Mouse (Mus musculus): ENCODE measurements around the gene Gnmt.
"Not testable (repeated sequence)": the region's sequence is repeated elsewhere in the genome, so short reads cannot be mapped to it uniquely, and the experiment has no call there.

Gnmt gene

GRCm38 (mm10) chr17:46728904-46729318 lies at the start of gene Gnmt:
TSS of gene Gnmt (minus strand) at chr17:46729168.
- DNase-seq (ENCODE audit: low spot score) = peak; percentile 77

GRCm38 (mm10) chr17:46776087-46776486 lies 47.1 kb upstream of the Gnmt start:
- no peak for DNase-seq (ENCODE audit: low spot score)

DNA sequence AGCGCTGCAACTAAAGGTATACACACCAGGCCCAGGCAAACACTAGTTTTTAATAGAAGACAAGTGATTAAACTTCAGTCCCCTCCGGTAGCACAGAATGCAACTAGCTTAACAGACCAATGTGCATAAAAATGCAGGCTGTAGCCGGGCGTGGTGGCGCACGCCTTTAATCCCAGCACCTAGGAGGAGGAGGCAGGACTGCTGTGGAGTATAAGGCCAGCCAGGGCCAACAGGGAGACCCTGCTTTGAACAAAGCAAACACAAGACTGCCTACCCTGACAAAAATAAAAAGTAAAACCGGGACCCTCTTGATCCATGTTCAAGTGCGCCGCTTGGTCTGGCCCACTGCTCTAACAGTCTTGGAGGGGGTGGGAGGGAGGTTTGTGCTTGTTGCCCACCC lies 46.1 kb upstream of the Gnmt start:
- no peak for DNase-seq (ENCODE audit: low spot score)

DNA sequence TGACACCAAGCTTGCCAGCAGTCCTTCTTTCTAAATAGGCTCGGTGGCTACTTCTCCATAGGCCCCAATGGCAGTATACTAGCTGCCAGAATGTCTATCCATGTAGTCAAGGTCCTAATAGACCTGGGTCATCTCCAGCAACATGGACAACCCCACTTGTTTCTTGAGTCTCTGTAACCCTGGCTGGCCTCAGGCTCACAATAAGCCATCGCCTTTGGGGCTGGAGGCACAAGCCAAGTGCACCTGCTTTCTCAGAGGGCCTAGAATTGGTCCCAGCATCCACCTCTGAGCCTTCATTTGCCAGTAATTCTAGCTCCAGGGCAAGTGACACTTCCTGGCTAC lies 45.1 kb upstream of the Gnmt start:
- no peak for DNase-seq (ENCODE audit: low spot score)

- no peak for DNase-seq (ENCODE audit: low spot score)
Observed at GRCm38 (mm10) chr17:46773278-46774130, 44.5 kb upstream of the Gnmt start.

- peak; percentile 88 for DNase-seq (ENCODE audit: low spot score)
Observed at GRCm38 (mm10) chr17:46772404-46773277, 43.7 kb upstream of the Gnmt start, which contains the start of gene 2310039H08Rik. TSS of gene 2310039H08Rik (plus strand) at chr17:46772635.

- DNase-seq (ENCODE audit: low spot score) = peak; percentile 16
Observed at GRCm38 (mm10) chr17:46772038-46772403, 43.1 kb upstream of the Gnmt start.

GRCm38 (mm10) chr17:46771616-46772015 lies 42.6 kb upstream of the Gnmt start:
- DNase-seq (ENCODE audit: low spot score) = no peak

DNA sequence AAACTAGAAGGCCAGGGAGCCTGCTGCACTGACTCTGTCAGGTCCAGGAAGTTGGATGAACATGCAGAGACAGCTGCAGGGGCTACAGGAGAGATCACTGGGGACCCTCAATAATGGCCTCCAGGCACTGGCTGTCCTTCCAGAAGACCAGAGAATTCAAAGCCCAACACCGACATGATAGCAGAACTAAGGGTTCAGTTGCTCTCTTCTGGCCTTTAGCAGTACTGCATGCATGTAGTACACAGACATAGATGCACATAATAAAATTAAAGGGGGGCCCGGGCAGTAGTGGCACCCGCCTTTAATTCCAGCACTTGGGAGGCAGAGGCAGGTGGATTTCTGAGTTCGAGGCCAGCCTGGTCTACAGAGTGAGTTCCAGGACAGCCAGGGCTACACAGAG lies 42.1 kb upstream of the Gnmt start:
- DNase-seq (ENCODE audit: low spot score) = no peak

GRCm38 (mm10) chr17:46770546-46770945 lies 41.6 kb upstream of the Gnmt start:
- DNase-seq (ENCODE audit: low spot score) = no peak

GRCm38 (mm10) chr17:46767868-46768267 lies 38.9 kb upstream of the Gnmt start:
- peak; percentile 61 for DNase-seq (ENCODE audit: low spot score)

- DNase-seq (ENCODE audit: low spot score) = not testable (repeated sequence)
Observed at GRCm38 (mm10) chr17:46764916-46765315, 35.9 kb upstream of the Gnmt start.

DNA sequence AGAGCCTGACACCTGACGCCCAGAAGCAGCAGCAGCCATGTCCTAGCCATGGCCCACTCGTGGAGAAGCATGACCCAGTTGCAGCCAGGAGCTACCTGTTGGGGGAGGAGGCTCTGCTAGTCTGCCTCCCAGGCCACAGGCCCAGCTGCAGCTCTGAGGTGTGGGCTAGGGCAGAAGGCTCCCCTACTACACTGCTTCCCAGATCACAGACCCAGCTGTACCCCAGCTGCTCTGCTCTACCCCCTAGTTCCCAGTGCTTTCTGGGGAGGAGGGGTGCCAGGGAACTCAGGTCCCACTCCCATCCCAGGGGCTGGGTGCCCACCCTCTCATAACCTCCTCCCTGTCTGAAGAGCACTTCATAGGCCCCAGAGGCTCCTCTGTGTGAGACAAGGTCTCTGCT lies 34.6 kb upstream of the Gnmt start, which contains the start of gene Ptcra:
Ptcra (minus strand) TSS at position 169 of the 400 bp plus-strand sequence.
- no peak for DNase-seq (ENCODE audit: low spot score)

DNA sequence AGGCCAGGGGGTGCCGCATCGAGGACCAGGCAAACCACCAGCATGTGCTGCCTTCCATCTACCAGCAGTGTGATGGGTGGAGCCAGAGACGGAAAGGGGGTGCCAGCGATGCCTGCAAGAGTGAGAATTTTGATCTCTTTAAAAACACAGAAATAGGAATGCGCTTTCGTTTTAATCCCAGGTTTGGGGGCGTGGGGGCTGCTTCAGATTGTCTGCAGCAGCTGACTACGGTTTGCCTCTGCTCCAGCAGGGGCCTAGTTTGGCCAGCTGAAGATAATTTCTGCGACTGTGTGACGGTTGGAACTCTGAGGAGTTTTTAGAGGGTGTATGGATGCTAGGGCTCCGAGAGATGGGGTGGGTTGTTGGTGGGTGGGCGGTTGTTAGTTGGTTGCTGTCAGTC lies 29.8 kb upstream of the Gnmt start:
- DNase-seq (ENCODE audit: low spot score) = no peak

GRCm38 (mm10) chr17:46751794-46752556 lies 23.0 kb upstream of the Gnmt start, which contains the start of gene Cnpy3:
TSS of gene Cnpy3 (minus strand) at chr17:46752214.
- peak; percentile 98 for DNase-seq (ENCODE audit: low spot score)

DNA sequence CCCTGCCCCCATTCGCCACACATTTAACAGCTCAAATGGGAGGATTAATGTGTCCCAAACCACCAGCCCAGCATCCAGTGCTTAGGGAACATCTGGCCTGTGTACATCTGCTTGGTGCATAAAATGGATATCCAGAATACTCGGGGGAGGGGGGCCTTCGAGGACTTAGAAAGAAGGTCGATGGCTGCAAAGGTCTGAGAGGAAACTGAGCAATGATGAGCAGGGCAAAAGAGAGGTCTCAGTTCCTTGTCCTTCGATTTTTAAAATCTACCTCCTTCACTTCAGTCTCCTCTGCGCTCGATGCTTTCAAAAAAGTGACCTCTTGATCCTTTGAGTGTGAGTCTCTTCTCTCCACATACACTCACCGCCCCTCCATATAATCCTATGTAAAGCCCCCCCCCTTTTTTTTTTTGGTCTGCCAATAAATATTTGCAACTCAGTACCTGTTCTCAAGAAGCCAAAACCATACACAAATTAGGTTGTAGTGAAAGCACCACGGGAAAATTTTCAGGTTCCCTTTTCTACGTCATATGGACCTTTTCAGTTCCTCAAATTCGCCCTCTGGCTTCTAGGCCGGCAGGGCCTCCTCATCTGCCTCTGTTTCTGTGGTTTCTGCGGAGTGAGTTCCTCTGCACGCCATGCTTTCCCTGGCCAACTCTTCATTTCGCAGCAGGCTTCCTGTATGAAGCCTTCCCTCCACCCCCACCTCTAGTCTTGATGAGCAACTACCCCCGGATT lies 22.3 kb upstream of the Gnmt start:
- peak; percentile 80 for DNase-seq (ENCODE audit: low spot score)

DNA sequence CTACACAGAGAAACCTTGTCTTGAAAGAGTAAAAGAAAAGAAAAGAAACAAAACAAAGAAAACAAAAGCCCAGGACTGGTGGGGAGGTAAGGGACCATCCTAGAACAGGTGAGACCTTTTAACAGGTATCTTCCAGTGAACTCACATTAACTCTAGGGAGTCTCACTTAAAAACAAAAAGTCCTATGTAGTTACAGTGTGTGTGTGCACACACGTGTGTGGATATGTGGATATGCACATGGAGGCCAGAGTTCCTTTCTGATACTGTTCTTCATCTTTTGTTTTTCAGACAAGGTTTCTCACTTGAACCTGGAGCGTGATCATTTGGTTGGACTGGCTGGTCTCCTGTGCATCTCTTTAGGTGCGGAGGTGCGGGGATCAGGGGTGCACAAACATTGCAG lies 21.6 kb upstream of the Gnmt start:
- DNase-seq (ENCODE audit: low spot score) = no peak

- DNase-seq (ENCODE audit: low spot score) = no peak
Observed at GRCm38 (mm10) chr17:46749282-46749681, 20.3 kb upstream of the Gnmt start.

- no peak for DNase-seq (ENCODE audit: low spot score)
Observed at GRCm38 (mm10) chr17:46747806-46748205, 18.8 kb upstream of the Gnmt start.

DNA sequence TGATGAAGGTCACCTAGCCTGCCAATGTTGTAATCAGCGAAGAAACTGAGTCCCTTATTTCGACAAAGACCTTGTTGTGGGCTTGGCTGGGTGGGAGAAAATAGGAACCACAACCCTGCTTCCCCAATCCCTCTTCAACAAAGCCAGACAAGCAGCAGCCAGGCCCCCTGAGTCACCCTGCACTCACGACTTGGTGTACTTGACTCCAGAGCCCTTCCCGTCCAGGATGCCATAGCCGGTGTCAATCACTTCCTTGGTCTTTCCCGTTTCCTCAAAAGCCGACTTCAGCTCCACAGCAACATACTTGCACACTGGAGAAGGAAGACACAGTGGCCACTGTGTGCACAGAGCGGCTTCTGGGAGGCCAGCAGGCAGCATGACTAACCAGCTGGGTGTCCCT lies 18.3 kb upstream of the Gnmt start:
- no peak for DNase-seq (ENCODE audit: low spot score)

DNA sequence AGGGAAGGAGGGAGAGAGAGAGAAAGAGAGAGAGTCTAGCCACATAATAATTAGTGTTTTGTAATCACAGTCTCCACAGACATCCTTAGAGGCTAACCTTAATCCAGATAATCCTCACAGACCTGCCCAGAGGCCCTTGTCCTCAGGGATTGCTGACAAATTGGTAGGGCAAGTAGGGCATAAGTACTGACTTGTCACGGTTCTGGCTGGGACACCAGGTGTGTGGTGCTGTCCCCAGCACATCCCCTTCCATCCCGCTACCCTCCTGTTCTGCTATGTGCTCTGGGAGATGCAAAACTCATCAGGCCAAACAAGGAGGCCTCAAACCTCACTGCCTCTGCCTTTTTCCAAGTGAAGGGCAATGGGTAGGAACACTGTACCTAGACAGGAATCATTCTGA lies 16.5 kb upstream of the Gnmt start:
- DNase-seq (ENCODE audit: low spot score) = no peak

Data from lung, postnatal 25 days (tissue).